Mouse (Mus musculus) thymus, adult 2 months (tissue): ENCODE results near the gene Mcm8. TPM values are rescaled to one million over a fixed set of nuclear protein-coding genes. Genes with fewer than 3 reads are reported as not detected.

Source experiments
- DNase-seq: peaks from one replicate; pipeline ENCODE4 v3.0.0; 2021
- H3K27ac ChIP-seq: fragments of 200-500 bp; 2 replicates; pipeline ENCODE4 v1.5.1; 2012; ENCODE audit warnings: low read length, control low read depth; ENCODE audit not compliant: control insufficient read depth, insufficient read depth
- H3K27me3 ChIP-seq: fragments of 200-500 bp; 2 replicates; pipeline ENCODE4 v1.6.1; 2012; ENCODE audit warnings: mild to moderate bottlenecking, low read length, moderate library complexity, mixed read lengths; ENCODE audit not compliant: control insufficient read depth, insufficient read depth
- H3K36me3 ChIP-seq: fragments of 200-500 bp; 2 replicates; pipeline ENCODE4 v1.6.1; 2012; ENCODE audit warnings: mild to moderate bottlenecking, low read length, moderate library complexity; ENCODE audit not compliant: control insufficient read depth, insufficient read depth
- H3K4me1 ChIP-seq: fragments of 200-500 bp; replicated peaks from 2 replicates; pipeline ENCODE4 v1.6.1; 2012; ENCODE audit warnings: low read length; ENCODE audit not compliant: control insufficient read depth, insufficient read depth
- H3K4me3 ChIP-seq: fragments of 200-500 bp; 2 replicates; pipeline ENCODE4 v1.5.1; 2012; ENCODE audit warnings: mild to moderate bottlenecking, low read length, control low read depth, moderate library complexity; ENCODE audit not compliant: control insufficient read depth, insufficient read depth
- CTCF ChIP-seq: fragments of 200-500 bp; IDR thresholded peaks from 2 replicates; pipeline ENCODE4 v1.5.1; 2012; ENCODE audit warnings: mild to moderate bottlenecking, control low read depth, low read length, moderate library complexity, borderline replicate concordance; ENCODE audit not compliant: control insufficient read depth, poor library complexity, insufficient read depth; ENCODE audit errors: extremely low read depth
- POLR2A ChIP-seq: fragments of 200-500 bp; IDR thresholded peaks from 2 replicates; pipeline ENCODE4 v1.6.1; 2012; ENCODE audit warnings: mild to moderate bottlenecking, low read length, control low read depth, moderate library complexity; ENCODE audit not compliant: control insufficient read depth, poor library complexity, insufficient read depth; ENCODE audit errors: extremely low read depth
- WGBS: fragments of 180-500 bp; shearing (Covaris S2); methylation state at CpG from one replicate; pipeline ENCODE4 v1.1.7; 2018; 5-methylcytosine and 5-hydroxymethylcytosine counted together
- polyA plus RNA-seq: library from polyadenylated mRNA; depleted of rRNA; stranded (reverse); fragments of >200 nt; gene quantifications from 2 replicates; pipeline ENCODE4 v1.2.3, GENCODE M21; 2012; rRNA removed

The Mcm8 gene
- polyA plus RNA-seq: 3.0 and 3.6 TPM in 2 replicates

DNA sequence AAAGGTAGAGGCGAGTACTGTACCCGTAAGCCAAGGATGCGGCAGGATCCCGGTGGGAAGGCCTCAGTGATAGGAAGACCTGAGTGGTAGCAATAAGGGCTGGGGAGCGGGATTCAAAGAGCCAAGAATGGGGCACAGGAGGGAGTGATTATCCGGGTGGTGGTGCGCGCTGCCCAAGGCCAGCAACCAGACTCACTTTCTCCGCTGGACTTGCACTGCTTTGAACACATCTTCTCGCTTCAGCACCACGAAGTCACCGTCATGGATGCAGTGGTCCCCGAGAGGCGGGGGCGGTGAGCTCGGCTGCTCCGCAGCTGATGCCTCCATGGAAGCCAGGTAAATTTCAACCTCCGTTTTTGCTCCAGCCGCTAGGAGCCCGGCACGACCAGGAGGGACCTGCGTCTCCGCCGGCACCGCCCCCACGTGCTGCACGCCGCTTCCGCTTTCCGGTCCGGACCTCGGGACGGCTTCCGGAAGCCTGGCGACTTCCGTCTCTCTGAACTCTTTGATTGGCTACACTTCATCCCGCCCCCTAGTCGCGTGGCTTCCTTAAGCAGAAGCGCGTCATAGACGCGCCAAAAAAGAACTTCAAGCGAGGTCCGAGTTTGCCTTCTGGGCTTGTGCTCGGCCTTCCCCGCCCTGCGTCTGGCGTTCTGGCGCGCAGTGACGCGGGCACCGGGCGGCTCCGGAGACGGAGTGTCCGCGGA is at the start of gene Mcm8, which contains the start of gene Trmt6:
Mcm8 (plus strand) TSS at position 534 of the 707 bp plus-strand sequence.
Trmt6 (minus strand) TSS at position 448 of the 707 bp plus-strand sequence.
- peak within 1 kb of the TSS; percentile 88 for H3K4me3 ChIP-seq
- no peak within 1 kb of the TSS for H3K27ac ChIP-seq
- peak; percentile 89 for DNase-seq
- H3K4me1 ChIP-seq: peaks cover 6% of the 10 kb centered on the region
- H3K27me3 ChIP-seq: no peaks in the 10 kb centered on the region
- peaks cover 3% of the 10 kb centered on the region; the same call in 1 of the 2 replicates for H3K36me3 ChIP-seq
- no peak for TF ChIP-seq CTCF
- TF ChIP-seq POLR2A: peak; percentile 63; the same call in 1 of the 2 replicates
- WGBS: under 1% methylated on average over 59 of the region's 59 CpGs

DNA sequence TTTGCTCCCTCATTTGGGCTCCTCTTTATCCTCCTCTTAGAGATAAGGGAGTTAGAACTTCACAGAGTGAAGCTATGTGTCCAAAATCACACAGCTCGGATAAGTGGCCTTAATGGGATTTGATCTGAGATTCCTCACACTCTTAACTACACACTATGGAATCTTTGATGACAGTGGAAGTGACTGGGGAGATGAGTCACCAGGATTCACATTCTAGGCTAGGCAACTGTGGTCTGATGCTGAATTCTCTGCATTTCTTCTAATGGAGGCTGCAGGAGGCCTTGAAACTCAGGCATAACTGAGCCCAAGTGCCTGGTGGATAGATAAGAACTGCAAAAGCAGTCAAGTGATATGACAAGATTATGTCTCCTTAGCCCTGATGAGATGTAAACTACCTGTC is 45.1 kb upstream of the Mcm8 start:
- 74% methylated on average over 1 of the region's 1 CpGs for WGBS
- no peaks in the 10 kb centered on the region for H3K27me3 ChIP-seq
- H3K27ac ChIP-seq: no peak overlapping the region
- TF ChIP-seq POLR2A (no peak), CTCF (no peak)
- DNase-seq: no peak
- no peaks in the 10 kb centered on the region for H3K36me3 ChIP-seq
- H3K4me3 ChIP-seq: no peak overlapping the region
- no peaks in the 10 kb centered on the region for H3K4me1 ChIP-seq

DNA sequence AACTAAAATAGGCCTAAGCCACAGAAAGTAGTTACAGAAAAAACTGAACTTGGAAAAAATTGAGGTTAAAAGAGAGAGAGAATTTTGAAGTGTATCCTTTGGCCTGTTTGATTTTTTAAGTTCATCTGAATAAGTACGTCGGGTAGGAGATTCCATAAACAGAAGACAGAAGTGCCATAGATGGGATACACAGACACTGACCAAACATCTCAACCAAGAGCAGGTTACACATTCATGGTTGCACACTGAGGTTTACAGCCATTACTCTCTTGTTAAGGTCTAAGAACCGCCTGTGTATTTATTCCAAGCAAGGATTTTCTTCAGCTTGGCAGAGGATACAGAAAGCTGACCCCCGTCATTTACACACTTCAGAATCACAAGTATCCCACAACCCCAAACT is 35.0 kb upstream of the Mcm8 start, which contains the start of gene Chgb:
Chgb (plus strand) TSS at position 301 of the 400 bp plus-strand sequence.
- peaks cover 4% of the 10 kb centered on the region for H3K4me1 ChIP-seq
- H3K27ac ChIP-seq: no peak within 1 kb of the TSS
- no peak for DNase-seq
- H3K4me3 ChIP-seq: no peak within 1 kb of the TSS
- TF ChIP-seq POLR2A (no peak), CTCF (no peak)
- no peaks in the 10 kb centered on the region for H3K27me3 ChIP-seq
- WGBS: 37% methylated on average over 4 of the region's 4 CpGs
- H3K36me3 ChIP-seq: no peaks in the 10 kb centered on the region

GRCm38 (mm10) chr2:132781439-132782068 is 34.4 kb upstream of the Mcm8 start:
- no peak overlapping the region for H3K4me3 ChIP-seq
- TF ChIP-seq POLR2A (no peak), CTCF (no peak)
- no peak overlapping the region for H3K27ac ChIP-seq
- no peaks in the 10 kb centered on the region for H3K36me3 ChIP-seq
- WGBS: 2% methylated on average over 41 of the region's 41 CpGs
- DNase-seq: peak; percentile 82
- no peaks in the 10 kb centered on the region for H3K27me3 ChIP-seq
- peaks cover 4% of the 10 kb centered on the region for H3K4me1 ChIP-seq

GRCm38 (mm10) chr2:132784039-132784438 is 31.9 kb upstream of the Mcm8 start:
- 83% methylated on average over 6 of the region's 6 CpGs for WGBS
- H3K4me3 ChIP-seq: no peak overlapping the region
- H3K36me3 ChIP-seq: no peaks in the 10 kb centered on the region
- no peak overlapping the region for H3K27ac ChIP-seq
- H3K4me1 ChIP-seq: peaks cover 4% of the 10 kb centered on the region
- TF ChIP-seq CTCF (no peak), POLR2A (no peak)
- no peak for DNase-seq
- H3K27me3 ChIP-seq: no peaks in the 10 kb centered on the region

DNA sequence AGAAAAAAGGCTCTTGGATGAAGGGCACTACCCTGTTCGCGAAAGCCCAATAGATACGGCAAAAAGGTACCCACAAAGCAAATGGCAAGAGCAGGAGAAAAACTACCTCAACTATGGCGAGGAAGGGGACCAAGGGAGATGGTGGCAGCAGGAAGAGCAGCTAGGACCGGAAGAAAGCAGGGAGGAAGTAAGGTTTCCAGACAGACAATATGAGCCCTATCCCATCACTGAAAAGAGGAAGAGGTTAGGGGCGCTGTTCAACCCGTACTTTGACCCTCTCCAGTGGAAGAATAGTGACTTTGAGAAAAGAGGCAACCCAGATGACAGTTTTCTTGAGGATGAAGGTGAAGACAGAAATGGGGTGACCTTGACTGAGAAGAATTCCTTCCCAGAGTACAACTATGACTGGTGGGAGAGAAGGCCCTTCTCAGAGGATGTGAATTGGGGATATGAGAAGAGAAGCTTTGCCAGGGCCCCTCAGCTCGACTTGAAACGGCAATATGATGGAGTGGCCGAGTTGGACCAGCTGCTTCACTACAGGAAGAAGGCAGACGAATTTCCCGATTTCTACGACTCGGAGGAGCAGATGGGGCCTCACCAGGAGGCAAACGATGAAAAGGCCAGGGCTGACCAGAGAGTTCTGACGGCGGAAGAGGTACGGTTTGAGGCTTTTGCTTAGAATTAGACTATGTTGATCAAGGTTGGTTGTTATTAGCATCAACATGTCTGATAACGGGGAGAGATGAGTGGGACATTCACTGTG is 22.3 kb upstream of the Mcm8 start:
- TF ChIP-seq CTCF (no peak), POLR2A (no peak)
- no peak for DNase-seq
- no peak overlapping the region for H3K4me3 ChIP-seq
- H3K27me3 ChIP-seq: no peaks in the 10 kb centered on the region
- no peak overlapping the region for H3K27ac ChIP-seq
- no peaks in the 10 kb centered on the region for H3K36me3 ChIP-seq
- H3K4me1 ChIP-seq: no peaks in the 10 kb centered on the region
- WGBS: 76% methylated on average over 19 of the region's 19 CpGs
